In genomic region chr13:111817773-111818172, GRCm38 (mm10) we compare ENCODE assay signal across 22 mouse cellular contexts. TPM values are rescaled to one million over a fixed set of nuclear protein-coding genes. Genes with fewer than 3 reads are reported as not detected.
DNase-seq lines count a peak whose midpoint lies in the region; ATAC-seq and TF ChIP-seq lines count a peak whose summit lies in the region.
"Had no signal": no experiment of that assay in that cellular context is flagged by ENCODE, and none has a peak within 500 bp of the region (broad histone marks: within the 10 kb centered on the region; RNA-seq: fewer than 3 reads in every experiment).

No protein-coding gene starts in this region.

- no peak for TF ChIP-seq CTCF in forebrain, postnatal 0 days (IDR thresholded peaks at IDR 0.05; ENCODE audit: low read depth)

- no peak overlapping the region for H3K9ac ChIP-seq in forebrain, embryonic 16.5 days (replicated peaks; ENCODE audit: low read depth, low read length)
- H3K9ac ChIP-seq in forebrain, postnatal 0 days, result no peak overlapping the region
- no peak overlapping the region for H3K9ac ChIP-seq in midbrain, embryonic 11.5 days (ENCODE audit: low read length)
- H3K9ac ChIP-seq in midbrain, embryonic 14.5 days (replicated peaks; ENCODE audit: low read length), result no peak overlapping the region
- H3K9ac ChIP-seq: embryonic facial prominence, embryonic 13.5 days; forebrain, embryonic 13.5 days; hindbrain, embryonic 12.5 days; hindbrain, embryonic 15.5 days had no signal

- 71% methylated on average over 7 of the region's 7 CpGs for WGBS in forebrain, embryonic 16.5 days
- 60% methylated on average over 7 of the region's 7 CpGs for WGBS in forebrain, postnatal 0 days
- WGBS in midbrain, embryonic 11.5 days, result 91% methylated on average over 7 of the region's 7 CpGs
- WGBS in midbrain, embryonic 14.5 days, result 79% methylated on average over 7 of the region's 7 CpGs

- H3K27me3 ChIP-seq in forebrain, embryonic 16.5 days (replicated peaks; ENCODE audit: control insufficient read depth, insufficient read depth, low read length), result no peaks in the 10 kb centered on the region
- H3K27me3 ChIP-seq in forebrain, postnatal 0 days (ENCODE audit: insufficient read depth, low read length), result no peaks in the 10 kb centered on the region
- H3K27me3 ChIP-seq in midbrain, embryonic 11.5 days (ENCODE audit: control insufficient read depth, insufficient read depth, low read length), result no peaks in the 10 kb centered on the region
- no peaks in the 10 kb centered on the region for H3K27me3 ChIP-seq in midbrain, embryonic 14.5 days (ENCODE audit: control insufficient read depth, insufficient read depth, low read length)
- H3K27me3 ChIP-seq: embryonic facial prominence, embryonic 13.5 days; forebrain, embryonic 13.5 days; hindbrain, embryonic 12.5 days; hindbrain, embryonic 15.5 days had no signal

- no peak for DNase-seq in forebrain, postnatal 0 days
- peak; percentile 69 for DNase-seq in midbrain, embryonic 11.5 days (ENCODE audit: low spot score, missing footprints)
- no peak for DNase-seq in midbrain, embryonic 14.5 days
- no peak for DNase-seq in adrenal gland, postnatal 36 days
- DNase-seq: adrenal gland, adult 2 months; adrenal gland, postnatal 14 days; cerebellum, adult 18-20 months; cerebellum, adult 9-10 months; cerebellum, postnatal 36 days; embryo, embryonic 11 days; gastrocnemius, postnatal 25 days; heart, adult 18-20 months; kidney, adult 18-20 months had no signal

- no peaks in the 10 kb centered on the region for H3K9me3 ChIP-seq in forebrain, embryonic 16.5 days (ENCODE audit: control insufficient read depth, low read length)
- H3K9me3 ChIP-seq in forebrain, postnatal 0 days (ENCODE audit: low read length), result no peaks in the 10 kb centered on the region
- H3K9me3 ChIP-seq in midbrain, embryonic 11.5 days (ENCODE audit: control insufficient read depth, low read length), result no peaks in the 10 kb centered on the region
- H3K9me3 ChIP-seq in midbrain, embryonic 14.5 days (ENCODE audit: control insufficient read depth, low read length), result no peaks in the 10 kb centered on the region
- H3K9me3 ChIP-seq: embryonic facial prominence, embryonic 10.5 days; forebrain, embryonic 13.5 days; hindbrain, embryonic 12.5 days; hindbrain, embryonic 15.5 days had no signal

- no peak overlapping the region for H3K4me3 ChIP-seq in forebrain, embryonic 16.5 days (replicated peaks; ENCODE audit: low read length)
- H3K4me3 ChIP-seq in forebrain, postnatal 0 days (ENCODE audit: low read depth, low read length), result no peak overlapping the region
- H3K4me3 ChIP-seq in midbrain, embryonic 11.5 days (ENCODE audit: low read depth, low read length), result no peak overlapping the region
- no peak overlapping the region for H3K4me3 ChIP-seq in midbrain, embryonic 14.5 days (replicated peaks; ENCODE audit: low read depth, low read length)
- H3K4me3 ChIP-seq: embryonic facial prominence, embryonic 10.5 days; embryonic facial prominence, embryonic 13.5 days; forebrain, embryonic 10.5 days; forebrain, embryonic 13.5 days; hindbrain, embryonic 12.5 days; hindbrain, embryonic 15.5 days had no signal

- H3K4me2 ChIP-seq in forebrain, embryonic 16.5 days (ENCODE audit: low read length), result no peak overlapping the region
- no peak overlapping the region for H3K4me2 ChIP-seq in forebrain, postnatal 0 days (ENCODE audit: low read depth)
- no peak overlapping the region for H3K4me2 ChIP-seq in midbrain, embryonic 11.5 days
- no peak overlapping the region for H3K4me2 ChIP-seq in midbrain, embryonic 14.5 days (ENCODE audit: low read length)
- H3K4me2 ChIP-seq: embryonic facial prominence, embryonic 13.5 days; forebrain, embryonic 13.5 days; hindbrain, embryonic 12.5 days; hindbrain, embryonic 15.5 days had no signal

- H3K36me3 ChIP-seq in forebrain, embryonic 16.5 days (ENCODE audit: control insufficient read depth, insufficient read depth), result no peaks in the 10 kb centered on the region
- no peaks in the 10 kb centered on the region for H3K36me3 ChIP-seq in forebrain, postnatal 0 days (ENCODE audit: insufficient read depth)
- H3K36me3 ChIP-seq in midbrain, embryonic 11.5 days (ENCODE audit: control insufficient read depth, insufficient read depth, low read length), result no peaks in the 10 kb centered on the region
- no peaks in the 10 kb centered on the region for H3K36me3 ChIP-seq in midbrain, embryonic 14.5 days (ENCODE audit: control insufficient read depth, insufficient read depth, low read length)
- H3K36me3 ChIP-seq: embryonic facial prominence, embryonic 10.5 days; embryonic facial prominence, embryonic 13.5 days; forebrain, embryonic 10.5 days; hindbrain, embryonic 12.5 days; hindbrain, embryonic 15.5 days had no signal

- peak; percentile 73; the same call in 1 of the 2 replicates for ATAC-seq in forebrain, embryonic 16.5 days
- no peak for ATAC-seq in forebrain, postnatal 0 days
- ATAC-seq in midbrain, embryonic 11.5 days (ENCODE audit: low FRiP score), result no peak
- no peak for ATAC-seq in midbrain, embryonic 14.5 days (ENCODE audit: low FRiP score, low TSS enrichment)
- ATAC-seq in megakaryocyte progenitor cell, adult 5-6 weeks (replicated peaks; ENCODE audit: poor library complexity), result peak; percentile 45
- ATAC-seq: CD4-positive, CD25-positive, alpha-beta regulatory T cell, adult 4 months; forebrain, embryonic 13.5 days had no signal

- no peak overlapping the region for H3K27ac ChIP-seq in forebrain, embryonic 16.5 days (ENCODE audit: low read length)
- no peak overlapping the region for H3K27ac ChIP-seq in forebrain, postnatal 0 days (ENCODE audit: low read depth, low read length)
- H3K27ac ChIP-seq in midbrain, embryonic 11.5 days (ENCODE audit: low read depth, low read length), result no peak overlapping the region
- H3K27ac ChIP-seq in midbrain, embryonic 14.5 days (replicated peaks; ENCODE audit: low read depth, low read length), result no peak overlapping the region
- H3K27ac ChIP-seq: embryonic facial prominence, embryonic 10.5 days; embryonic facial prominence, embryonic 13.5 days; forebrain, embryonic 10.5 days; forebrain, embryonic 13.5 days; hindbrain, embryonic 12.5 days; hindbrain, embryonic 15.5 days had no signal

- peaks cover 2% of the 10 kb centered on the region; the same call in 1 of the 2 replicates for H3K4me1 ChIP-seq in forebrain, embryonic 16.5 days (replicated peaks; ENCODE audit: control insufficient read depth, insufficient read depth, low read length)
- H3K4me1 ChIP-seq in forebrain, postnatal 0 days (ENCODE audit: insufficient read depth), result no peaks in the 10 kb centered on the region
- no peaks in the 10 kb centered on the region for H3K4me1 ChIP-seq in midbrain, embryonic 11.5 days (ENCODE audit: control insufficient read depth, insufficient read depth, low read length)
- H3K4me1 ChIP-seq in midbrain, embryonic 14.5 days (ENCODE audit: control insufficient read depth, insufficient read depth, low read length), result no peaks in the 10 kb centered on the region
- H3K4me1 ChIP-seq: embryonic facial prominence, embryonic 13.5 days; forebrain, embryonic 13.5 days; hindbrain, embryonic 12.5 days; hindbrain, embryonic 15.5 days had no signal

RNA-seq across cellular contexts. Expression of gene Map3k1, which starts 9.0 kb away (rescaled TPM):
- 10.4 and 10.7 TPM in 2 replicates for polyA plus RNA-seq in forebrain, embryonic 16.5 days (2015; fragmentation: Nextera tagmentation; extraction: Ambion mirVana)
- 14.3 and 18.9 TPM in 2 replicates for total RNA-seq in forebrain, postnatal 0 days (2014; rRNA removed)
- 4.0 and 7.0 TPM in 2 replicates for polyA plus RNA-seq in forebrain, postnatal 0 days (2015; fragmentation: Nextera tagmentation; extraction: Ambion mirVana)
- 12.0 and 14.4 TPM in 2 replicates for polyA plus RNA-seq in midbrain, embryonic 11.5 days (2014; fragmentation: Nextera tagmentation; extraction: Ambion mirVana)
- polyA plus RNA-seq in midbrain, embryonic 14.5 days (2014; fragmentation: Nextera tagmentation; extraction: Ambion mirVana), result 13.4 and 15.6 TPM in 2 replicates
- total RNA-seq in megakaryocyte progenitor cell, adult 5-6 weeks (2015), result 26.7 and 32.2 TPM in 2 replicates
- 26.2 and 33.4 TPM in 2 replicates for total RNA-seq in megakaryocyte progenitor cell, adult 5-6 weeks (2017)
- 10 to 100 TPM; 48.2 to 56.2 TPM for total RNA-seq in adrenal gland, postnatal 36 days (2021)

Comparison
In these comparisons a context has a peak if more than half of its experiments do, and no peak if none do; other contexts are left out.
1. ATAC-seq: peak in forebrain, embryonic 16.5 days (single experiment) and megakaryocyte progenitor cell, adult 5-6 weeks (single experiment); none in forebrain, postnatal 0 days (single experiment), midbrain, embryonic 11.5 days (single experiment) and midbrain, embryonic 14.5 days (single experiment).